Mouse (Mus musculus): ENCODE results near the gene Ajuba. TPM values are rescaled to one million over a fixed set of nuclear protein-coding genes. Genes with fewer than 3 reads are reported as not detected.
"Not testable (repeated sequence)": the region's sequence is repeated elsewhere in the genome, so short reads cannot be mapped to it uniquely, and the experiment has no call there.

Gene Ajuba
- 17.4 and 32.2 TPM in 2 replicates for polyA plus RNA-seq (2014; fragmentation: Nextera tagmentation; extraction: Ambion mirVana)

DNA sequence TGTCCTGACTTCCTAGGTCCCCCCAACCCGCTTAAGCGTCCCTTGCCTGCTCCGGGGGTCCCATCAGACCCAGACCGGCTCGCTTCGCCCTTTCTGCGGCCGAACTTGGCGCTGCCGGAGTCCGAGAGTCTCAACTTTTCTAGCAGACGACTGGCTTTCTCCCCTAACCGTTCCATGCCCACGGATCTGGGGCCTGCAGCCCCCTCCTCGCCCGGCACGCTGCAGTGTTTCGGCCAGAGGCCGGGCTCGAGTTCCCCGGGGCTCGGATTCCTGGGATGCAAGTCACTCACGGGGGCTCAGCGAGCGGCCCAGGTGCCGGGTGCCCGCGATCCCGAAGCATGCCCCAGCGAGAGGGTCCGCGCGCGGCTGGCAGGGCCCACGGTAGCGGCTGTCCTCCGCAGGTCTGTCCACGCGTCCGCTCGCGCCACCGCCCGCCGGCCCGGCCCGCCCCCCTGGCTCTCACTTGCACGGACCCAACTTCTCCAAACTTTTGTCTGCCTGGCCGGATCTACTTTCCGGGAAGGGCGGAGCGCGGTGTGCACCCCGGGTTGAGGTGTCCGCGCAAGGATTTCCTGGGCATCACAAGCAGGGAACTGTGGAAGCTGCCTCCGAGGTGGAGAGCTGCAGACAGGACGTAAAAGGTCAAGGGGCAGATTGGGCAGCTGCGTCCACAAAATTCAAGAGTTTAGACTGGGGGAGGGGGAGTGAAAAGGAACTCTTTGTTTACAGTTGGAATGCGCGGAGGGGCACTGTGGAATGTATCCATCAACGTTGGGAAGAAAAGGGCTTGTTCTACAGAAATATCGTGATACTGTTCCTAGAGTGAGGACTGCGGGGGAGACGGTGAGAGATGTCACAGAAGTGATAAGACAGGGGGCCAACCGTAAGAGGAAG is at the start of gene Ajuba:
Ajuba (minus strand) TSS at position 470 of the 894 bp plus-strand sequence.
- WGBS = under 1% methylated on average over 62 of the region's 66 CpGs

DNA sequence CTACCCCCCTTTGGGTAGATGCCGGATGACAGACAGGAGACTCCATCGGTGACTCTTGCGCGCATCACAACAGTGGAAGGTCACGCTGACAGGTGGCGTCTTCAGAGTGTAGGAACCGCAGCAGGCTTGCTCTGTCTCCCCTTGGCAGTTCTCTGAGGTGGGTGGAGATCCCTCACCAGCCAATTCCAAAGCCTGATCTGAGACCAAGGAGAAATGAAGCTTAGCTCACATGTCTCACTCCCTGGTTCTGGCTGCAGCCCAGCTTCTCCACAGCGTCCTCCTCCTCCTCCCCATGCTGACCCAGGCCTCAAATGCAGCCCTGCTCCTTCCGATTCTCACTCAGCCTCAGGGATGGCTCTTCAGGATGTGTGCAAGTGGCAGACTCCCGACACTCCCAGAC is 47.6 kb upstream of the Ajuba start:
- no peaks in the 10 kb centered on the region for H3K36me3 ChIP-seq (ENCODE audit: control insufficient read depth, insufficient read depth, low read length)
- no peak overlapping the region for H3K4me3 ChIP-seq (ENCODE audit: low read length)
- H3K9ac ChIP-seq (ENCODE audit: low read depth, low read length) = no peak overlapping the region
- H3K27ac ChIP-seq (ENCODE audit: low read depth, low read length) = no peak overlapping the region
- H3K4me2 ChIP-seq (replicated peaks; ENCODE audit: low read depth, low read length) = no peak overlapping the region
- no peak for ATAC-seq (ENCODE audit: low FRiP score, low TSS enrichment)
- H3K9me3 ChIP-seq (ENCODE audit: control insufficient read depth, low read length) = no peaks in the 10 kb centered on the region
- 73% methylated on average over 10 of the region's 10 CpGs for WGBS
- H3K4me1 ChIP-seq (ENCODE audit: control insufficient read depth, insufficient read depth, low read length) = no peaks in the 10 kb centered on the region
- H3K27me3 ChIP-seq (ENCODE audit: control insufficient read depth, insufficient read depth, low read length) = no peaks in the 10 kb centered on the region

More for the DNA sequence above, at the start of gene Ajuba:
- H3K27me3 ChIP-seq (ENCODE audit: control insufficient read depth, insufficient read depth, low read length) = no peaks in the 10 kb centered on the region
- H3K4me2 ChIP-seq (replicated peaks; ENCODE audit: low read depth, low read length) = peak within 1 kb of the TSS; percentile 90
- H3K4me3 ChIP-seq (ENCODE audit: low read length) = peak within 1 kb of the TSS; percentile 95
- no peaks in the 10 kb centered on the region for H3K9me3 ChIP-seq (ENCODE audit: control insufficient read depth, low read length)
- peaks cover 38% of the 10 kb centered on the region for H3K4me1 ChIP-seq (ENCODE audit: control insufficient read depth, insufficient read depth, low read length)
- H3K27ac ChIP-seq (ENCODE audit: low read depth, low read length) = peak within 1 kb of the TSS; percentile 97
- peak within 1 kb of the TSS; percentile 95 for H3K9ac ChIP-seq (ENCODE audit: low read depth, low read length)
- peaks cover 6% of the 10 kb centered on the region; the same call in 1 of the 2 replicates for H3K36me3 ChIP-seq (ENCODE audit: control insufficient read depth, insufficient read depth, low read length)
- peak; percentile 78 for ATAC-seq (ENCODE audit: low FRiP score, low TSS enrichment)

DNA sequence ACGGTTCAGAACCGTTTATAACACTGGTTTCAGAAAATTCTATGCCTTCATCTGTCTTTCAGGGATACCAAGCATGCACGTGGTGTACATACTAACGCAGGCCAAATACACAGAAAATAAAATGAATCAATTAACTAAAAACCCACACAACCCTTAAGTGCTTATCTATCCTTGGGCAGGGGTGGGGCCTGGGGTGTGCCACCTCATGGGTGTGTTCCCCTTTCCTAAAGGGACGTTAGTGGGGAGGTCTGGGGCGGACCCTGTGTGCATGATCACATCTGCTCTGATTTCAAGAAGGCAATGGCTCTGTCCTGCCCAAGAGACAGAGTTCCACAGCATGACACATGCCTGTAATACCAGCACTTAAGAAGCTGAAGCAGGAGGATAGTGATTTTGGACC is 46.0 kb upstream of the Ajuba start:
- no peaks in the 10 kb centered on the region for H3K9me3 ChIP-seq (ENCODE audit: control insufficient read depth, low read length)
- 85% methylated on average over 6 of the region's 6 CpGs for WGBS
- no peaks in the 10 kb centered on the region for H3K4me1 ChIP-seq (ENCODE audit: control insufficient read depth, insufficient read depth, low read length)
- no peaks in the 10 kb centered on the region for H3K36me3 ChIP-seq (ENCODE audit: control insufficient read depth, insufficient read depth, low read length)
- ATAC-seq (ENCODE audit: low FRiP score, low TSS enrichment) = no peak
- H3K27me3 ChIP-seq (ENCODE audit: control insufficient read depth, insufficient read depth, low read length) = no peaks in the 10 kb centered on the region
- no peak overlapping the region for H3K4me3 ChIP-seq (ENCODE audit: low read length)
- no peak overlapping the region for H3K4me2 ChIP-seq (replicated peaks; ENCODE audit: low read depth, low read length)
- H3K27ac ChIP-seq (ENCODE audit: low read depth, low read length) = no peak overlapping the region
- no peak overlapping the region for H3K9ac ChIP-seq (ENCODE audit: low read depth, low read length)

DNA sequence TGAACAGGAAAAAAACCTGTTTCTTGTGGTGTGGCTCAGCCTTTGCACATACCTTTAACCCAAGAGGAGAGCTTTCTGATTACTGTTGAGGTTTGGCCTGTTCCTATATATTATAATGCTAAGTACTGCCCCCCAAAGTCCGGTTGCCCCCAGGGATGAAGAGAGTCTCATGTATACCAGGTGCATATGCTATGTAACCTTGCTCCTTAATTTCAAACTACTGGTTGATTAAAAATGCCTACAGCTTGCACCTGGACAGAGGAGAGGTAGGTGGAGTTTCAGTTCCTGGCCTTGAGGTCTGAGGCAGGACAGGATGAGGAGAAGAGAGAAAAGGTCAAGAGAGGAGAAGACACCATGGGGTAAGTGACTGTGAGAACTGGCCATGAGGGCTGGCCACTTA is 43.8 kb upstream of the Ajuba start, which contains the start of gene Psmb11:
Psmb11 (plus strand) TSS at position 301 of the 400 bp plus-strand sequence.
- H3K27me3 ChIP-seq (ENCODE audit: control insufficient read depth, insufficient read depth, low read length) = no peaks in the 10 kb centered on the region
- no peak within 1 kb of the TSS for H3K4me3 ChIP-seq (ENCODE audit: low read length)
- WGBS = 87% methylated on average over 1 of the region's 1 CpGs
- H3K27ac ChIP-seq (ENCODE audit: low read depth, low read length) = no peak within 1 kb of the TSS
- ATAC-seq (ENCODE audit: low FRiP score, low TSS enrichment) = no peak
- no peak within 1 kb of the TSS for H3K4me2 ChIP-seq (replicated peaks; ENCODE audit: low read depth, low read length)
- peaks cover 3% of the 10 kb centered on the region; the same call in 1 of the 2 replicates for H3K36me3 ChIP-seq (ENCODE audit: control insufficient read depth, insufficient read depth, low read length)
- no peak within 1 kb of the TSS for H3K9ac ChIP-seq (ENCODE audit: low read depth, low read length)
- peaks cover 7% of the 10 kb centered on the region for H3K4me1 ChIP-seq (ENCODE audit: control insufficient read depth, insufficient read depth, low read length)
- H3K9me3 ChIP-seq (ENCODE audit: control insufficient read depth, low read length) = no peaks in the 10 kb centered on the region

DNA sequence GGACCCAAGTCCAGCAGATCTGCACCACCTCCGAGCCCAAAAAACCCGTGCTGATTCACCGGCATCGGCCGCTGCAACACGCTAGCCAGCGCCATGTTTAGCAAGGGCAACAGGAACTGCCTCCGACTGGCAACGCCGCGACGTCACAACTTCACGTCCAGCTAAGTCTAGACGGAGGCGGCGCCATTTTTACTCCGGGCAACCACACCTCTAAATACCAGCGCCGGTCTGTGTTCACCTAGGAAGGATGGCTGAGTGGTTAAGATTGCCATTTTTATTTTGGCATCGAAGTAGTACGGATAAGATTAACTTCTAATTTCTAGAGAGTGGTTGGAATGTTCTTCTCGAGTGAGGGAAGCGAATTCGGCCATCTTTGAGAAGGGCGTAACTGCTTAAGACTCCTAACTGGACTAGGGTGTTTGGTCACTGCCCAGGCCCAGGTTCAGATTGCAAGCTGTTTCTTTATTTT is 40.6 kb upstream of the Ajuba start, which contains the start of gene Psmb5:
Psmb5 (minus strand) TSS at position 126 of the 469 bp plus-strand sequence.
- under 1% methylated on average over 25 of the region's 25 CpGs for WGBS
- peak within 1 kb of the TSS; percentile 62 for H3K4me2 ChIP-seq (replicated peaks; ENCODE audit: low read depth, low read length)

DNA sequence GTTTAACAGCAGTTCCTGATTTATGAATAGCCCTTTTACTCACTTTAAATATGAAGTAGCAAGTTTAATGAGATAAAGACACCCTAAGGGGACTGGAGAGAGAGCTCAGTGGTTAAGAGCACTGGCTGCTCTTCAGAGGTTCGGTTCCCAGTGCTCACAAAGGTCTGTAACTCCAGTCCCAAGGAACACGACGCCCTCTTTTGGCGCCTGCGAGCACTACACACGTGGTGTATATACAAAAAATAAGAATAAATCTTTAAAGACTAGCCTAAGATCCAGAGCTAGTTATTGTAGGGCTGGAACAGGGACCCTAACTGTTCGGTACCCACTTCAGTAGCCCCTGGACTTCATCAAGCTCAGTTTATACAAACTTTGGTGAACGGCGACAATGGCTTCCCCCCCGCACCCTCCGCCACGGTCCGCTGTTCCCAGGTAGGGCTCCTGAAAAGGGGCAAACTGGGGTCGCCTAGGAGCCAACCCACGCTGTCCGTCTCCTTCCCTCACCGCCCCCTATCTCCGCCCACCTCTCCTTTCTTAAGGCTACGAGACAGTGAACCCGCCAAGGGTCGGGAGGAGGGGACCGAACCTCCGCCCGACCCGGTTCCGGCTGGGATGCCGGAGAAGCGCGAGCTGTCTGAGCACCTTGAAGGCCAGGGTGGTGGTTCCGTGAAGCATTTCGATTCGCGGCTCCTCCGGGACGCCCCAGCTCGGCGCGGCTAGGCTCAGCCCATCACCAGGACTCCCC is 40.0 kb upstream of the Ajuba start:
- WGBS = 2% methylated on average over 37 of the region's 38 CpGs
- Histone ChIP-seq H3K4me1 (ENCODE audit: control insufficient read depth, insufficient read depth, low read length) (peaks cover 7% of the 10 kb centered on the region), H3K4me3 (ENCODE audit: low read length) (peak overlapping the region; percentile 82), H3K36me3 (ENCODE audit: control insufficient read depth, insufficient read depth, low read length) (peaks cover 28% of the 10 kb centered on the region), H3K4me2 (replicated peaks; ENCODE audit: low read depth, low read length) (peak overlapping the region; percentile 62), H3K27me3 (ENCODE audit: control insufficient read depth, insufficient read depth, low read length) (no peaks in the 10 kb centered on the region), H3K27ac (ENCODE audit: low read depth, low read length) (peak overlapping the region; percentile 24; the same call in 1 of the 2 replicates), H3K9ac (ENCODE audit: low read depth, low read length) (peak overlapping the region; percentile 81), H3K9me3 (ENCODE audit: control insufficient read depth, low read length) (no peaks in the 10 kb centered on the region)
- peak; percentile 65 for ATAC-seq (ENCODE audit: low FRiP score, low TSS enrichment)

More for the DNA sequence above, 40.6 kb upstream of the Ajuba start, which contains the start of gene Psmb5:
- H3K9ac ChIP-seq (ENCODE audit: low read depth, low read length) = peak within 1 kb of the TSS; percentile 81
- H3K9me3 ChIP-seq (ENCODE audit: control insufficient read depth, low read length) = no peaks in the 10 kb centered on the region
- no peaks in the 10 kb centered on the region for H3K27me3 ChIP-seq (ENCODE audit: control insufficient read depth, insufficient read depth, low read length)
- ATAC-seq (ENCODE audit: low FRiP score, low TSS enrichment) = peak; percentile 89
- H3K27ac ChIP-seq (ENCODE audit: low read depth, low read length) = peak within 1 kb of the TSS; percentile 24; the same call in 1 of the 2 replicates
- peak within 1 kb of the TSS; percentile 82 for H3K4me3 ChIP-seq (ENCODE audit: low read length)
- peaks cover 22% of the 10 kb centered on the region for H3K36me3 ChIP-seq (ENCODE audit: control insufficient read depth, insufficient read depth, low read length)
- peaks cover 7% of the 10 kb centered on the region for H3K4me1 ChIP-seq (ENCODE audit: control insufficient read depth, insufficient read depth, low read length)

DNA sequence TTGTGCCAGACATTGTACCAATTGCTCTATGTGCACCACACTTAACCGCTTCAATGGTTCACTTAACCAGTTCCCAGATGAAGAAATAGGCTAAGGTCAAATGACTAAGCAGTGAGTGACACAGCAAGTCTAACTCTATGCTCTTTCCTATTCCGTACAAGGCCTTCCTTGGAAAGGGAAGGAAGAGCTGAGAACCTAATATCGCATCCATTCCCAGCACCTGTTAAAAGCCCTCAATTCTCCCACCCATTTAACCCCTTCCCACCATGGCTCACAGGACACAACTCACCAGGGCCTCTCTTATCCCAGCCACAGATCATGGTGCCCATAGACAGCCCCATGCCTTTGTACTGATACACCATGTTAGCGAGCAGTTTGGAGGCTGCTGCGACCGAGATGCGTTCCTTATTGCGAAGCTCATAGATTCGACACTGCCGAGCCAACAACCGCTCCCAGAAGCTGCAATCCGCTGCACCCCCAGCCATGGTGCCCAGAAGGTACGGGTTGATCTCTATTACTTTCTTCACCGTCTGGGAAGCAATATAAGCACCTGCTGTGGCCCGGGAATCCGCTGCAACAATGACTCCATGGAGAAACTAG is 39.0 kb upstream of the Ajuba start:
- Histone ChIP-seq H3K36me3 (ENCODE audit: control insufficient read depth, insufficient read depth, low read length) (peaks cover 36% of the 10 kb centered on the region), H3K9ac (ENCODE audit: low read depth, low read length) (no peak overlapping the region), H3K9me3 (ENCODE audit: control insufficient read depth, low read length) (no peaks in the 10 kb centered on the region), H3K27ac (ENCODE audit: low read depth, low read length) (no peak overlapping the region), H3K4me1 (ENCODE audit: control insufficient read depth, insufficient read depth, low read length) (peaks cover 7% of the 10 kb centered on the region), H3K4me3 (ENCODE audit: low read length) (0 out of 2 replicates have a peak overlapping the region, but pooled peaks have one; percentile 82), H3K4me2 (replicated peaks; ENCODE audit: low read depth, low read length) (no peak overlapping the region), H3K27me3 (ENCODE audit: control insufficient read depth, insufficient read depth, low read length) (no peaks in the 10 kb centered on the region)
- no peak for ATAC-seq (ENCODE audit: low FRiP score, low TSS enrichment)
- WGBS = 93% methylated on average over 16 of the region's 16 CpGs

DNA sequence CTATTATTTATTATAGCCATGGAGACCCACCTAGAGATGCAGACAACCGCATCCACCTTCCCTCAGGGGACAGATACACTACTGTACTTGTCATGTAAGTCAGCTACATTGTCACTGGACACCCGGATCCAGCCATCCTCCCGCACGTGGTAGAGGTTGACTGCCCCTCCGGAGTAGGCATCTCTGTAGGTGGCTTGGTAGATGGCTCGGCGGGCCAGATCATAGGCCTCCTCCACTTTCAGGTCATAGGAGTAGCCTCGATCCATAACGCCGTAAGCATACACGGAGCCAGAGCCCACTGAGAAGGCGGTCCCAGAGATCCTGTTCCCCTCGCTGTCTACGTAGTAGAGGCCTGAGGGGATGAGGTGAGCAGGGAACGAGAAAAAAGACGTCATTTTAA is 36.8 kb upstream of the Ajuba start:
- not testable (repeated sequence) for H3K27me3 ChIP-seq (ENCODE audit: control insufficient read depth, insufficient read depth, low read length); H3K4me2 ChIP-seq (replicated peaks; ENCODE audit: low read depth, low read length); H3K9ac ChIP-seq (ENCODE audit: low read depth, low read length); ATAC-seq (ENCODE audit: low FRiP score, low TSS enrichment); H3K9me3 ChIP-seq (ENCODE audit: control insufficient read depth, low read length); H3K4me1 ChIP-seq (ENCODE audit: control insufficient read depth, insufficient read depth, low read length); H3K4me3 ChIP-seq (ENCODE audit: low read length); H3K27ac ChIP-seq (ENCODE audit: low read depth, low read length)
- peaks cover 38% of the 10 kb centered on the region for H3K36me3 ChIP-seq (ENCODE audit: control insufficient read depth, insufficient read depth, low read length)
- WGBS = 88% methylated on average over 13 of the region's 16 CpGs
